Mouse (Mus musculus) spleen, postnatal 36 days (tissue): Measurements from ENCODE around the gene Shroom1.
A peak's percentile ranks its signal among the peaks of the same experiment; 100 is the strongest.

Experiments used
- DNase-seq, 2 experiments: peaks; one replicate each; pipeline ENCODE4 v3.0.0; 2022; ENCODE audit warnings: low spot score in 2 of 2, mixed read lengths in 1 of 2

Gene Shroom1

DNA sequence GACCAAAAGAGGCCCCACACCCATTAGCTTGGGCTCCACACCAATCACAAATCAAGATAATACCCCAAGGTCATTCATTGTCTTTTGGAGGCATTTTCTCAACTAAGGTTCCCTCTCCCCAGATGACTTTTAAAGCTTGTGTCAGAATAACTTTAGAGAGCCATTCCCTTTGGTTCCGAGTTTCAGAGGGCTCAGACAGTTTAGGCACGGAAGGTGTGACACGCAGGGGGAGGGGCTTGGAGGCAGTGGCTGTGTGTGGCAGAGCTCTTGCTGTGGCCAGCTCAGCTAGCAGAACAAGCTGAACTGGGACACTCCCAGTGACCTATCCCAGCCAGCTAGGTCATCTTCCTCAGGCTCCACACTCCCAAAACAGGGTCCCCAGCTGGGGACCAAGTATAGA is 51.6 kb downstream of the Shroom1 start:
- no peak for DNase-seq

DNA sequence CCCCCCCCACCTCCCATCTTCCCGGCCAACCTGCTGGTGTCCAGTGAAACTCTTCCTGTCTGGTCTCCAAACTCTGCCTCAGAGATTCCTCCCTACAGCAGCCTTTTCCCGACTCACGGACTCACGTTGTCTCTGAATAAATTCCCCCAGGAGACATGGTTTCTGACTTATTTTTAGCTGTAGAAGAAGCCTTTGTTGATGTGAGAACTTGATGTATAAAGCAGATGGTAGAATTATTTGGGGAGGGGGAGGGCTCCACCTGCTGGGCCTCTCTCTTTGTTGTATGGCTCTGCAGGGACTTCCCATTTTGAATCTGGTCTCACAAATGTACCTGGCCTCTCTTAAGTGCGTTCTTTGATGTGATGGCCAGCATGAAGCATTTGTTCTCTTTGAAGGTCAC is 53.3 kb downstream of the Shroom1 start:
- no peak for DNase-seq

DNA sequence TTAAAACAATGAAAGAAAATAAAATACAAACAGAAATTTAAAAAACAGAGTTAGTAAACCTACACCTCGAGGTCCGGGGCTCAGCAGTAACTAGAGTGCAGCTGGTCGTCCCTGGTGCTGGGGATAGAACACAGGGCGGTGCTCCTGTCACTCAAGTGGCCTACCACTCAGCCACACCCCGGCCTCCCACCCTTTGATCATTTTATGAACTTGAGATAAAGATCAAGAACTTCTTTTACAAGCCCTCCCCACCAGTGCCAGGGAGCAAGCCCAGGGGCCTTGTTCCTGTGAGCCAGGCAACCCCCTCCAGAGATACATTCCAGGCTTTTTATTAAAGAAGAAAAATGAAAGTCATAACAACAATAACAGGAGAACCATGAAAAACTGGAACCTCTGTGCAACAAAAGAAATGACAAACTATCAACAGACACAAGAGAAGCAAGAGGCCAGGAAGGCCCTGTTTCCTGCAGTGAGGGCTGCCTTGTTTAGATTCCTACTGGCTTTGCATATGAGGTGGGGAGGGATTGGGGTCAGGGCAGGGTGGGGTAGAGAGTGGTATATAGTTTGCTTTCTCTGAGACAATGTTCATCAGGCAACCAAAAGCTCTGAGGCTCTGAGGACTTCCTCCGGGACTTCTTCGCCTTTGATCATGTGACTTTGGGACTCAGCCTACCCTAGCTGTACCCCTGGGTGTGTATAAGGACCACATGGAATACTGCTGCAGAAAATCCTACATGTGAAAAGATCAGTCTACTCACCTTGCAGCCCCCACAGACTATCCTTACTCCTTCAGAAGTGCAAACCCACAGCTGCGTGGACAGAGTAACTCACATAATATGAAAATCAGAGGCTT is 60.0 kb downstream of the Shroom1 start:
- peak in 1 of 2 experiments; percentile 20 for DNase-seq
